21 mouse cellular contexts compared by ENCODE assay signal in the genomic region with DNA sequence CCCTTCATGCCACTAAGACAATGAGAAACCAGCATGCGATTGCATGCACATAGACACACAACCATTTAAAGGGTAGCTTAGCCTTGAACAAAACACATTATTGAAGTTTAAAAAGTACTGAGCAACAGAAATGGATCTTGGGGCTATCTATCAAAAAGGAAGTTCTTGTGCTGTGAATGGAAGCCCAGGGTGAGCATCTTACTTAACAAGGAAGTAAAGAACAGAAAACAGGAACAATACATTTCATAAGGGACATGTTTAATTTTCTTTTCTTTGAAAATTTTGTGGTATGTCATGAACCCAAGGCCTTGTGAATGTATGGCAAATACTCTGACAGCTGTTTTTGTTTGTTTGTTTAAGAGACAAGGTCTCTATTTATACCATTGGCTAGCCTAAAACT. TPM values are rescaled to one million over a fixed set of nuclear protein-coding genes. Genes with fewer than 3 reads are reported as not detected.
DNase-seq lines count a peak whose midpoint lies in the region; ATAC-seq and TF ChIP-seq lines count a peak whose summit lies in the region.
"Had no signal": no experiment of that assay in that cellular context is flagged by ENCODE, and none has a peak within 500 bp of the region (broad histone marks: within the 10 kb centered on the region; RNA-seq: fewer than 3 reads in every experiment).

No protein-coding gene starts in this region.

- TF ChIP-seq POLR2A in liver, adult 2 months (IDR thresholded peaks at IDR 0.05; ENCODE audit: extremely low read depth, insufficient read depth, low read length): no peak
- TF ChIP-seq POLR2A in MEL (IDR thresholded peaks at IDR 0.05; ENCODE audit: control insufficient read depth in 1 of 2, insufficient read depth in 1 of 2, low read depth in 1 of 2, low read length in 2 of 2, poor library complexity in 1 of 2): no peak

- no peak for TF ChIP-seq EP300 in MEL (IDR thresholded peaks at IDR 0.05; ENCODE audit: low read depth in 1 of 2, low read length in 2 of 2)

- peak; percentile 20 for DNase-seq in liver, adult 2 months (ENCODE audit: extremely low read depth, low read depth, low spot score)
- DNase-seq in liver (no peak), MEL (ENCODE audit: low read depth, low spot score) (peak; percentile 49)
- no peak for DNase-seq in cerebellum, postnatal 4 days (ENCODE audit: low spot score in 2 of 2)
- DNase-seq in midbrain, embryonic 11.5 days (ENCODE audit: low spot score, missing footprints): no peak
- DNase-seq: adrenal gland, adult 8-10 months; adrenal gland, postnatal 36 days; cerebellum, adult 18-20 months; cerebellum, adult 9-11 months; cerebellum, postnatal 36 days; heart, postnatal 36 days had no signal

- H3K9ac ChIP-seq in liver, adult 2 months (ENCODE audit: low read depth, low read length): no peak overlapping the region
- no peak overlapping the region for H3K9ac ChIP-seq in MEL (ENCODE audit: control insufficient read depth, low read depth, low read length, poor library complexity, severe bottlenecking)
- H3K9ac ChIP-seq in midbrain, embryonic 11.5 days (ENCODE audit: low read length): no peak overlapping the region
- no peak overlapping the region for H3K9ac ChIP-seq in midbrain, embryonic 16.5 days (ENCODE audit: low read depth, low read length)
- H3K9ac ChIP-seq: forebrain, embryonic 15.5 days; heart, embryonic 12.5 days; hindbrain, embryonic 15.5 days had no signal

- peak; percentile 72 for ATAC-seq in granulocyte monocyte progenitor cell, adult 5-6 weeks (replicated peaks; ENCODE audit: poor library complexity, severe bottlenecking)
- peak; percentile 67 for ATAC-seq in monocyte, adult 5-6 weeks (replicated peaks; ENCODE audit: insufficient number of reproducible peaks, low FRiP score, low TSS enrichment, poor library complexity, severe bottlenecking)
- no peak for ATAC-seq in midbrain, embryonic 11.5 days (ENCODE audit: low FRiP score)
- no peak for ATAC-seq in midbrain, embryonic 16.5 days
- ATAC-seq: forebrain, embryonic 15.5 days had no signal

- H3K27ac ChIP-seq in liver, adult 2 months (replicated peaks; ENCODE audit: insufficient read depth, low read depth, low read length): no peak overlapping the region
- no peak overlapping the region for H3K27ac ChIP-seq in MEL (ENCODE audit: control insufficient read depth, low read depth, low read length)
- no peak overlapping the region for H3K27ac ChIP-seq in midbrain, embryonic 11.5 days (ENCODE audit: low read depth, low read length)
- no peak overlapping the region for H3K27ac ChIP-seq in midbrain, embryonic 16.5 days (ENCODE audit: low read length)
- H3K27ac ChIP-seq: embryonic facial prominence, embryonic 10.5 days; forebrain, embryonic 10.5 days; forebrain, embryonic 15.5 days; hindbrain, embryonic 15.5 days had no signal

- H3K9me3 ChIP-seq in MEL (replicated peaks; ENCODE audit: insufficient read depth, low read length): no peaks in the 10 kb centered on the region
- H3K9me3 ChIP-seq in midbrain, embryonic 11.5 days (ENCODE audit: control insufficient read depth, low read length): no peaks in the 10 kb centered on the region
- no peaks in the 10 kb centered on the region for H3K9me3 ChIP-seq in midbrain, embryonic 16.5 days (replicated peaks; ENCODE audit: control insufficient read depth, low read length, poor library complexity, severe bottlenecking)
- H3K9me3 ChIP-seq: embryonic facial prominence, embryonic 10.5 days; forebrain, embryonic 10.5 days; forebrain, embryonic 15.5 days; heart, embryonic 12.5 days; hindbrain, embryonic 15.5 days had no signal

- no peak overlapping the region for H3K4me3 ChIP-seq in liver, adult 2 months (ENCODE audit: insufficient read depth, low read depth, low read length)
- no peak overlapping the region for H3K4me3 ChIP-seq in MEL (ENCODE audit: control insufficient read depth in 1 of 2, insufficient read depth in 1 of 2, low read depth in 2 of 2, low read length in 2 of 2)
- H3K4me3 ChIP-seq in midbrain, embryonic 11.5 days (ENCODE audit: low read depth, low read length): no peak overlapping the region
- H3K4me3 ChIP-seq in midbrain, embryonic 16.5 days (ENCODE audit: low read depth, low read length): no peak overlapping the region
- H3K4me3 ChIP-seq: embryonic facial prominence, embryonic 10.5 days; erythroblast, embryonic 14.5 days; forebrain, embryonic 10.5 days; forebrain, embryonic 15.5 days; heart, embryonic 12.5 days; hindbrain, embryonic 15.5 days had no signal

- no peak for TF ChIP-seq CTCF in liver, adult 2 months (IDR thresholded peaks at IDR 0.05; ENCODE audit: low read depth, low read length)
- TF ChIP-seq CTCF in MEL (IDR thresholded peaks at IDR 0.05 in 2 of 3, conservative IDR thresholded peaks at IDR 0.05 in 1 of 3; ENCODE audit: control insufficient read depth in 1 of 3, insufficient read depth in 1 of 3, low read depth in 2 of 3, low read length in 3 of 3, poor library complexity in 1 of 3, severe bottlenecking in 1 of 3): no peak

- H3K36me3 ChIP-seq in liver, adult 2 months (ENCODE audit: control insufficient read depth, insufficient read depth, low read length): peaks cover 39% of the 10 kb centered on the region
- H3K36me3 ChIP-seq in MEL (ENCODE audit: control insufficient read depth in 1 of 2, insufficient read depth in 2 of 2, low read length in 2 of 2): peaks cover 3 to 44% of the 10 kb centered on the region in 2 experiments
- peaks cover 24% of the 10 kb centered on the region for H3K36me3 ChIP-seq in midbrain, embryonic 11.5 days (ENCODE audit: control insufficient read depth, insufficient read depth, low read length)
- H3K36me3 ChIP-seq in midbrain, embryonic 16.5 days (ENCODE audit: control insufficient read depth, insufficient read depth, low read length): peaks cover 30% of the 10 kb centered on the region

- no peaks in the 10 kb centered on the region for H3K27me3 ChIP-seq in liver, adult 2 months (ENCODE audit: control insufficient read depth, insufficient read depth, low read length)
- no peaks in the 10 kb centered on the region for H3K27me3 ChIP-seq in MEL (ENCODE audit: control insufficient read depth in 1 of 2, insufficient read depth in 2 of 2, low read length in 2 of 2)
- no peaks in the 10 kb centered on the region for H3K27me3 ChIP-seq in midbrain, embryonic 11.5 days (ENCODE audit: control insufficient read depth, insufficient read depth, low read length)
- no peaks in the 10 kb centered on the region for H3K27me3 ChIP-seq in midbrain, embryonic 16.5 days (ENCODE audit: control insufficient read depth, insufficient read depth, low read depth, low read length)
- H3K27me3 ChIP-seq: CH12.LX; forebrain, embryonic 15.5 days; heart, embryonic 12.5 days; hindbrain, embryonic 15.5 days had no signal

- 93% methylated on average over 1 of the region's 1 CpGs for WGBS in liver, adult 2 months
- 97% methylated on average over 1 of the region's 1 CpGs for WGBS in midbrain, embryonic 11.5 days
- 94% methylated on average over 1 of the region's 1 CpGs for WGBS in midbrain, embryonic 16.5 days

- H3K4me2 ChIP-seq in midbrain, embryonic 11.5 days: no peak overlapping the region
- H3K4me2 ChIP-seq in midbrain, embryonic 16.5 days (ENCODE audit: low read length): no peak overlapping the region
- H3K4me2 ChIP-seq: forebrain, embryonic 15.5 days; heart, embryonic 12.5 days; hindbrain, embryonic 15.5 days had no signal

- peaks cover 3% of the 10 kb centered on the region; the same call in 1 of the 2 replicates for H3K4me1 ChIP-seq in liver, adult 2 months (ENCODE audit: control insufficient read depth, insufficient read depth, low read length)
- no peaks in the 10 kb centered on the region for H3K4me1 ChIP-seq in MEL (ENCODE audit: control insufficient read depth in 1 of 2, insufficient read depth in 2 of 2, low read length in 2 of 2)
- H3K4me1 ChIP-seq in midbrain, embryonic 11.5 days (ENCODE audit: control insufficient read depth, insufficient read depth, low read length): no peaks in the 10 kb centered on the region
- no peaks in the 10 kb centered on the region for H3K4me1 ChIP-seq in midbrain, embryonic 16.5 days (ENCODE audit: control insufficient read depth, insufficient read depth, low read length)
- H3K4me1 ChIP-seq: forebrain, embryonic 10.5 days; forebrain, embryonic 15.5 days; heart, embryonic 12.5 days; hindbrain, embryonic 15.5 days had no signal

- no peaks in the 10 kb centered on the region for H3K79me2 ChIP-seq in liver, adult 2 months (ENCODE audit: control insufficient read depth, insufficient read depth, low read length)
- H3K79me2 ChIP-seq in MEL (ENCODE audit: control insufficient read depth, insufficient read depth, low read length, poor library complexity): no peaks in the 10 kb centered on the region

- TF ChIP-seq RAD21 in MEL (IDR thresholded peaks at IDR 0.05; ENCODE audit: low read depth, low read length): no peak

TF ChIP-seq in MEL, 35 proteins besides CTCF, POLR2A, EP300 and RAD21:
- peak; percentile 17; the same call in 1 of the 2 replicates for TF ChIP-seq ELF1 (IDR thresholded peaks at IDR 0.05; ENCODE audit: low read depth, low read length)
- no peak for TF ChIP-seq POLR2AphosphoS5 (IDR thresholded peaks at IDR 0.05; ENCODE audit: borderline replicate concordance, low read depth, low read length)
- no peak for TF ChIP-seq ZMIZ1 (IDR thresholded peaks at IDR 0.05; ENCODE audit: low read depth, low read length)

RNA-seq across cellular contexts. Expression of gene Rpf2, which starts 17.1 kb away (rescaled TPM):
- total RNA-seq in liver, adult 2 months (2014; rRNA removed): 7.4 and 11.2 TPM in 2 replicates
- 1.7 and 1.8 TPM in 2 replicates for polyA plus RNA-seq in liver, adult 2 months (2012; rRNA removed)
- 104 and 122 TPM in 2 replicates for total RNA-seq in MEL (2012; rRNA removed)
- 10 to 100 TPM in 1 of 2 experiments, not detected in 1; 92.8 TPM for polyA plus RNA-seq in MEL (2012; ENCODE audit: insufficient read depth in 1 of 2, insufficient read length in 2 of 2, low read depth in 1 of 2, low replicate concordance in 2 of 2, missing spikeins in 1 of 2)
- 56.0 and 71.4 TPM in 2 replicates for total RNA-seq in granulocyte monocyte progenitor cell, adult 5-6 weeks (2014; fragmentation: Nextera tagmentation)
- 166 and 248 TPM in 2 replicates for total RNA-seq in granulocyte monocyte progenitor cell, adult 5-6 weeks (2017)
- total RNA-seq in monocyte, adult 5-6 weeks (2017): 45.3 to 56.4 TPM (median 53.7 TPM) in 3 replicates
- 87.2 and 94.7 TPM in 2 replicates for polyA plus RNA-seq in midbrain, embryonic 11.5 days (2014; fragmentation: Nextera tagmentation; extraction: Ambion mirVana)
- 64.8 and 68.8 TPM in 2 replicates for polyA plus RNA-seq in midbrain, embryonic 16.5 days (2015; fragmentation: Nextera tagmentation; extraction: Ambion mirVana)

RNA-seq across cellular contexts. Expression of gene Gtf3c6, which starts 28.2 kb away (rescaled TPM):
- 6.5 and 7.7 TPM in 2 replicates for total RNA-seq in liver, adult 2 months (2014; rRNA removed)
- polyA plus RNA-seq in liver, adult 2 months (2012; rRNA removed): 3.0 and 3.1 TPM in 2 replicates
- 41.6 and 42.0 TPM in 2 replicates for total RNA-seq in MEL (2012; rRNA removed)
- 10 to 100 TPM in 1 of 2 experiments, not detected in 1; 56.6 TPM for polyA plus RNA-seq in MEL (2012; ENCODE audit: insufficient read depth in 1 of 2, insufficient read length in 2 of 2, low read depth in 1 of 2, low replicate concordance in 2 of 2, missing spikeins in 1 of 2)
- total RNA-seq in granulocyte monocyte progenitor cell, adult 5-6 weeks (2014; fragmentation: Nextera tagmentation): 79.4 and 107 TPM in 2 replicates
- total RNA-seq in granulocyte monocyte progenitor cell, adult 5-6 weeks (2017): 199 and 236 TPM in 2 replicates
- total RNA-seq in monocyte, adult 5-6 weeks (2017): 59.3 to 82.5 TPM (median 81.6 TPM) in 3 replicates
- 133 and 139 TPM in 2 replicates for polyA plus RNA-seq in midbrain, embryonic 11.5 days (2014; fragmentation: Nextera tagmentation; extraction: Ambion mirVana)
- polyA plus RNA-seq in midbrain, embryonic 16.5 days (2015; fragmentation: Nextera tagmentation; extraction: Ambion mirVana): 73.7 and 86.3 TPM in 2 replicates

Comparison
In these comparisons a context has a peak if more than half of its experiments do, and no peak if none do; other contexts are left out.
1. DNase-seq: peak in liver, adult 2 months (single experiment) and MEL (single experiment); none in liver (single experiment), cerebellum, postnatal 4 days (0 of 2) and midbrain, embryonic 11.5 days (single experiment).
2. ATAC-seq: peak in granulocyte monocyte progenitor cell, adult 5-6 weeks (single experiment) and monocyte, adult 5-6 weeks (single experiment); none in midbrain, embryonic 11.5 days (single experiment) and midbrain, embryonic 16.5 days (single experiment).